Mouse (Mus musculus) small intestine, adult 2 months (tissue): ENCODE results near the gene Gas2l1.

Source experiments
- CTCF ChIP-seq: fragments of 200-500 bp; IDR thresholded peaks from 2 replicates; pipeline ENCODE4 v1.5.1; 2012; ENCODE audit warnings: low read depth, mild to moderate bottlenecking, control low read depth, inconsistent platforms, low read length, moderate library complexity, mixed read lengths; ENCODE audit not compliant: insufficient replicate concordance, insufficient read length; ENCODE audit errors: extremely low read depth
- POLR2A ChIP-seq: fragments of 200-500 bp; IDR thresholded peaks from 2 replicates; pipeline ENCODE4 v1.6.1; 2012; ENCODE audit warnings: low read depth, mild to moderate bottlenecking, control low read depth, inconsistent platforms, low read length, moderate library complexity

- TF ChIP-seq POLR2A (no peak), CTCF (no peak)
Observed at GRCm38 (mm10) chr11:5040585-5040984, 24.5 kb downstream of the Gas2l1 start.
